Mouse (Mus musculus) G1E (cell line): ENCODE results near the gene Ahnak.

Source experiments
- CTCF ChIP-seq: IDR thresholded peaks from 2 replicates; pipeline ENCODE4 v1.5.1; 2012; ENCODE audit warnings: low read depth, low read length, inconsistent platforms, mixed read lengths
- GATA1 ChIP-seq: IDR thresholded peaks from 2 replicates; pipeline ENCODE4 v1.6.1; 2012; ENCODE audit warnings: borderline replicate concordance, low read length, inconsistent platforms, mixed read lengths
- POLR2AphosphoS5 ChIP-seq: IDR thresholded peaks from 2 replicates; pipeline ENCODE4 v1.6.1; 2012; ENCODE audit warnings: low read depth, low read length, inconsistent platforms; ENCODE audit not compliant: insufficient replicate concordance

GRCm38 (mm10) chr19:9099751-9100150, 110.7 kb downstream of the Ahnak start:
- TF ChIP-seq CTCF (no peak), GATA1 (no peak), POLR2AphosphoS5 (no peak)
